ENCODE assay signal across 28 mouse cellular contexts in the genomic region with DNA sequence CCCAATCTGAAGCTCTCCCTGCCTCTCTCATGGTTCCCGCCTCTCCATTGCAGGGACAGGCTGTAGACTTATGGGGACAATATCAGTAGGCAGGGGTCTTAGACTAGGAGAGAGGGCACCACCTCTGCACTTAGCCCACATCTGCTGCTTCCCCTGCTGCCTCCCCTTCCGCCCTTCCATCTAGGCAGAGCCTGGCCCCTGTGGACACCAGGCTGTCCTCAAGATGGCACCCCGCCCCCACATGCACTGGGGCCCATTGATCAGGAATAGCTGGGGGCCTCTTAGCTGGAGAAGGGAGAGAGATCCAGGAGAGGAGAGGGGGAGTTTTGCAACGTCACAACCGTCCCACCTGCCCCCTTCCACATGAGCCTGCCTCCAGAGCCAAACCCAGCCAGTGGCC. TPM values are rescaled to one million over a fixed set of nuclear protein-coding genes. Genes with fewer than 3 reads are reported as not detected.
DNase-seq lines count a peak whose midpoint lies in the region; ATAC-seq and TF ChIP-seq lines count a peak whose summit lies in the region.
"Had no signal": no experiment of that assay in that cellular context is flagged by ENCODE, and none has a peak within 500 bp of the region (broad histone marks: within the 10 kb centered on the region; RNA-seq: fewer than 3 reads in every experiment).

A gene (plus strand): TSS at position 337 of the 400 bp plus-strand sequence.

- H3K27ac ChIP-seq in kidney, adult 2 months (ENCODE audit: insufficient read depth, low read depth, low read length) = no peak within 1 kb of the TSS
- H3K27ac ChIP-seq in kidney, embryonic 14.5 days (ENCODE audit: low read depth, low read length) = no peak within 1 kb of the TSS
- no peak within 1 kb of the TSS for H3K27ac ChIP-seq in intestine, embryonic 16.5 days (ENCODE audit: low read length)
- H3K27ac ChIP-seq: forebrain, embryonic 13.5 days; heart, embryonic 10.5 days; heart, embryonic 15.5 days; hindbrain, embryonic 14.5 days had no signal

- intact Hi-C loops in left cerebral cortex, postnatal 14 days (cut with DNase I) = no loop called here

- peak; percentile 82 for DNase-seq in heart, adult 11 months
- no peak for DNase-seq in heart, adult 8-10 months (ENCODE audit: low spot score)
- peak; percentile 47 for DNase-seq in kidney, adult 2 months
- DNase-seq in G1E (ENCODE audit: low spot score) = no peak
- DNase-seq in left cerebral cortex, postnatal 14 days (ENCODE audit: low spot score in 2 of 2) = no peak
- DNase-seq: adrenal gland, postnatal 14 days; B cell, adult 2 months; cerebellum, adult 11-12 months; cerebellum, adult 9-10 months; cerebellum, postnatal 25 days; forebrain, postnatal 0 days; gastrocnemius, postnatal 14 days; heart, postnatal 14 days had no signal

- no peaks in the 10 kb centered on the region for H3K27me3 ChIP-seq in kidney, adult 2 months (replicated peaks; ENCODE audit: control insufficient read depth, insufficient read depth, low read length)
- no peaks in the 10 kb centered on the region for H3K27me3 ChIP-seq in kidney, embryonic 14.5 days (ENCODE audit: control insufficient read depth, insufficient read depth, low read length)
- H3K27me3 ChIP-seq in G1E (ENCODE audit: insufficient read depth, low read length) = peaks cover 55% of the 10 kb centered on the region
- no peaks in the 10 kb centered on the region for H3K27me3 ChIP-seq in intestine, embryonic 16.5 days (replicated peaks; ENCODE audit: control insufficient read depth, insufficient read depth, low read length)

- TF ChIP-seq POLR2A in kidney, adult 2 months (IDR thresholded peaks at IDR 0.05; ENCODE audit: low read depth, low read length) = no peak

- no peak for ATAC-seq in kidney, embryonic 14.5 days (ENCODE audit: low FRiP score, low TSS enrichment)
- ATAC-seq in G1E (ENCODE audit: extremely low read depth, insufficient number of reproducible peaks, low FRiP score, poor library complexity, severe bottlenecking) = no peak
- no peak for ATAC-seq in intestine, embryonic 16.5 days
- ATAC-seq: activated CD4-positive, CD25-positive, alpha-beta regulatory T cell, adult 4 months; CD4-positive, CD25-positive, alpha-beta regulatory T cell, adult 4 months; forebrain, embryonic 13.5 days; forebrain, postnatal 0 days; Patski had no signal

- H3K9me3 ChIP-seq in kidney, embryonic 14.5 days (ENCODE audit: control insufficient read depth, low read length) = 0 out of 2 replicates have a peak, but pooled peaks cover 3% of the 10 kb centered on the region
- H3K9me3 ChIP-seq in G1E (replicated peaks) = no peaks in the 10 kb centered on the region
- no peaks in the 10 kb centered on the region for H3K9me3 ChIP-seq in intestine, embryonic 16.5 days (ENCODE audit: control insufficient read depth, low read length)
- H3K9me3 ChIP-seq: heart, embryonic 10.5 days; heart, embryonic 15.5 days had no signal

- H3K4me2 ChIP-seq in kidney, embryonic 14.5 days (replicated peaks; ENCODE audit: low read depth, low read length) = no peak within 1 kb of the TSS
- no peak within 1 kb of the TSS for H3K4me2 ChIP-seq in intestine, embryonic 16.5 days (ENCODE audit: low read depth, low read length)
- H3K4me2 ChIP-seq: forebrain, embryonic 13.5 days; heart, embryonic 15.5 days; hindbrain, embryonic 14.5 days had no signal

- 61% methylated on average over 5 of the region's 5 CpGs for WGBS in kidney, adult 2 months
- 35% methylated on average over 5 of the region's 5 CpGs for WGBS in kidney, embryonic 14.5 days
- WGBS in intestine, embryonic 16.5 days = 64% methylated on average over 5 of the region's 5 CpGs

- H3K36me3 ChIP-seq in kidney, adult 2 months (ENCODE audit: control insufficient read depth, insufficient read depth, low read length) = no peaks in the 10 kb centered on the region; the same call in 1 of the 2 replicates
- H3K36me3 ChIP-seq in kidney, embryonic 14.5 days (ENCODE audit: control insufficient read depth, insufficient read depth, low read length) = no peaks in the 10 kb centered on the region
- H3K36me3 ChIP-seq in G1E (replicated peaks) = no peaks in the 10 kb centered on the region
- no peaks in the 10 kb centered on the region; the same call in 1 of the 2 replicates for H3K36me3 ChIP-seq in intestine, embryonic 16.5 days (ENCODE audit: control insufficient read depth, insufficient read depth, low read length)
- H3K36me3 ChIP-seq: heart, embryonic 10.5 days; heart, embryonic 15.5 days had no signal

- no peak within 1 kb of the TSS for H3K9ac ChIP-seq in kidney, embryonic 14.5 days (ENCODE audit: low read depth, low read length)
- peak within 1 kb of the TSS; percentile 38; the same call in 1 of the 2 replicates for H3K9ac ChIP-seq in intestine, embryonic 16.5 days (ENCODE audit: low read depth, low read length)
- H3K9ac ChIP-seq: forebrain, embryonic 13.5 days; forebrain, postnatal 0 days; heart, embryonic 15.5 days; hindbrain, embryonic 14.5 days had no signal

- peaks cover 13% of the 10 kb centered on the region for H3K4me1 ChIP-seq in kidney, adult 2 months (ENCODE audit: control insufficient read depth, insufficient read depth, low read length)
- H3K4me1 ChIP-seq in kidney, embryonic 14.5 days (ENCODE audit: control insufficient read depth, insufficient read depth, low read length) = peaks cover 17% of the 10 kb centered on the region
- H3K4me1 ChIP-seq in G1E (ENCODE audit: insufficient read depth, low read depth, low read length) = no peaks in the 10 kb centered on the region
- peaks cover 6% of the 10 kb centered on the region for H3K4me1 ChIP-seq in intestine, embryonic 16.5 days (ENCODE audit: control insufficient read depth, insufficient read depth, low read length)
- H3K4me1 ChIP-seq: forebrain, embryonic 13.5 days; heart, embryonic 15.5 days had no signal

- no peak for TF ChIP-seq CTCF in kidney, adult 2 months (conservative IDR thresholded peaks at IDR 0.05; ENCODE audit: insufficient read depth, insufficient read length, low read depth, low read length)
- TF ChIP-seq CTCF in G1E (IDR thresholded peaks at IDR 0.05; ENCODE audit: low read depth, low read length) = no peak

- H3K4me3 ChIP-seq in kidney, adult 2 months (ENCODE audit: insufficient read depth, low read depth, low read length) = no peak within 1 kb of the TSS
- no peak within 1 kb of the TSS for H3K4me3 ChIP-seq in kidney, embryonic 14.5 days (ENCODE audit: low read length)
- peak within 1 kb of the TSS; percentile 1; the same call in 1 of the 2 replicates for H3K4me3 ChIP-seq in G1E (ENCODE audit: low read depth, low read length)
- no peak within 1 kb of the TSS for H3K4me3 ChIP-seq in intestine, embryonic 16.5 days (ENCODE audit: low read length)
- H3K4me3 ChIP-seq: forebrain, embryonic 13.5 days; heart, embryonic 10.5 days; heart, embryonic 15.5 days had no signal

RNA-seq across cellular contexts. Expression of the gene that starts here (rescaled TPM):
- not detected for total RNA-seq in heart, adult 8-10 months (2022)
- 0.31 and 0.75 TPM in 2 replicates for polyA plus RNA-seq in kidney, adult 2 months (2012; rRNA removed)
- polyA plus RNA-seq in kidney, embryonic 14.5 days (2014; fragmentation: Nextera tagmentation; extraction: Ambion mirVana) = 0.74 and 1.1 TPM in 2 replicates
- total RNA-seq in G1E (2014; fragmentation: Nextera tagmentation) (not detected in 2 replicates), G1E (2017) (0.06 TPM in 1 of 2 replicates, not detected in the other)
- polyA plus RNA-seq in G1E (2012) = not detected in 2 replicates
- polyA plus RNA-seq in intestine, embryonic 16.5 days (2015; fragmentation: Nextera tagmentation; extraction: Ambion mirVana) = 0.73 and 0.83 TPM in 2 replicates
- total RNA-seq in left cerebral cortex, postnatal 14 days (2021) = not detected
- total RNA-seq: adrenal gland, adult 18-20 months; adrenal gland, postnatal 14 days; forebrain, postnatal 0 days; gastrocnemius, adult 18-20 months; gastrocnemius, postnatal 14 days; heart, postnatal 14 days; hematopoietic stem cell, adult 5-6 weeks; MEL had no signal
- polyA plus RNA-seq: activated CD4-positive, CD25-positive, alpha-beta regulatory T cell, adult 4 months; CD4-positive, CD25-positive, alpha-beta regulatory T cell, adult 4 months; cortical plate, adult 2 months; forebrain, embryonic 13.5 days; forebrain, postnatal 0 days; gonadal fat pad, adult 2 months; heart, embryonic 15.5 days had no signal

Comparison
In these comparisons a context has a peak if more than half of its experiments do, and no peak if none do; other contexts are left out.
1. Peak in DNase-seq in kidney, adult 2 months; RNA of the gene not detected or under 1 TPM.